Mouse (Mus musculus) erythroblast, adult 5-6 weeks (primary cell): ENCODE results near the gene Castor1. TPM values are rescaled to one million over a fixed set of nuclear protein-coding genes. Genes with fewer than 3 reads are reported as not detected.
A peak's percentile ranks its signal among the peaks of the same experiment; 100 is the strongest.

Experiments used
- ATAC-seq: replicated peaks from 2 replicates; pipeline ENCODE4 v1.8.0; 2016; ENCODE audit warnings: moderate number of reproducible peaks, mild to moderate bottlenecking, moderate TSS enrichment, inconsistent platforms; ENCODE audit not compliant: poor library complexity, low FRiP score, severe bottlenecking
- total RNA-seq, 2 experiments: library from RNA; stranded (forward) in 1 of 2; stranded (reverse) in 1 of 2; fragments of 150-400 nt in 1 of 2; fragments of 200-764, 138-1000 nt in 1 of 2; gene quantifications; 2 replicates each; pipeline versions ENCODE4 v1.2.3 to v1.2.4; 2015 to 2017; ENCODE audit warnings: low replicate concordance in 2 of 2

The Castor1 gene
- total RNA-seq, 2 experiments from 2014 or later = not detected

DNA sequence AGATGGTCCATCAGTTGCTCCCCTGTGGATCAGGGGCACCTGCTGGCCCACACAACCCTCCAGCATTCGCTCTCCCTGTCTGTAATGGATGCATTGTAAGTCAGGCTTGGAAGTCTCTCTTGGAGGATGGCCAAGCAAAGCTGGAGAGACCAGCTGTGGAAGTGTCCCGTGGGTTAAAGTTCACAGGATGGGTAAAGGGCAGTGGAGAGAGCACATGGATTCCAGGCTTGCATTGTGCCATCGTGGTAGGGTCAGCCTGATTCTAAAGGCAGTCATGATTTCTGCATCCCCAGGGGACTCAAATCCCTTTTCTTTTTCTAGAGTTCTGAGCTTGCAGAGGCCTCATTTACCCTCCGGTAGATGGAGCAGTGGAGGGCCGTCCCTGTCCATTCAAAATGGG is 39.7 kb downstream of the Castor1 start:
- no peak for ATAC-seq

DNA sequence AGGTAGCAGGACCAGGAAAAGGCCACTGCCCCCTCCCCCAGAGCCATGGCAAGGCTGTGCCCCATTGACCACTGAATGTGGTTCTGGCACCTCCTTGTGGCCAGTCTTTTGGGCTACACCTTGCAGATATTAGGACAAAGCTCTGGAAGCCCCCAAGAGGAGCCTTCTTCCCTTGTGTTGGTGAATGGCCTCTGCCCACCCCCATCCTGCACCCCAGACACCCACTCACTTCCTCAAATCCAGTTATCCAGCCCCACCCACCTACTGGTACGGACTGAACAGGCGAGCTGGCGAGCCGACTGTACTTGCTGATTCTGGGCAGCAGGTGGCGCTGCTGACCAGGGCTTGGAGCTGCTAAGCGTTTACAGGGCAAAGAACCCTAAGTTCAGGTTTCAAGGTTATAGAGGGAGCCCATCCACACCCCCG is 40.6 kb downstream of the Castor1 start:
- peak; percentile 86 for ATAC-seq

DNA sequence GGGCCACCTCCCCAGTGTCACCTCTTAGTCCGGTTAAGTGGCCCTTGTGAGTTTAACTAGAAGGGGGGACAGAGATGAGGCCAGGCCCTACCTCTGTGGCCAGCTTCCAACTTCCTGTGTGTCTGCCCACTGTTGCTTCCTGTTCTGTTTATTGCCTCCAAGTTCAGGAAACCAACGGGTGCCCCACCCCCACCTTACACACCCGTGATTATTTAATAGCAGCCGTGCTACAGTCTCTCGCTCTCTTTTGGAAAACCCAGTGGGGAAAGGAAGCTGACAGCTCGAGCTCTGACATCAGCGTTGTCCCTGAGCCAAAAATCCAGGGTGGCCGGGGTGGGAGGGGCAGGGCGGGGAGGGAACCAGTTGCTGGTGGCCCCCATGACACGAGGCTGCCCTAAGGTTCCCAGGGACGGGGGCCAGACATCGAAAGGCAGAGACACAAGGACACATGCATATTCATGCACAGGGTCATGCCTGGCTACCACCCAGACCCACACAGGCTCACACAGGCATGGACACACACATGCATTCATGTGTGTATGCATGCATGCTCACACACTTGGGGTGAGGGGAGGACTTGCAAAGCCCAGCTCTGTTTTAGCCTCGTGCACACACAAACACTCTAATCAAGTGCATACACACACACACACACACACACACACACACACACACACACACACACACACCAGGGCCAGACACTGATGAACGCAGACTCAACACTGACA is 42.6 kb downstream of the Castor1 start:
- no peak for ATAC-seq

DNA sequence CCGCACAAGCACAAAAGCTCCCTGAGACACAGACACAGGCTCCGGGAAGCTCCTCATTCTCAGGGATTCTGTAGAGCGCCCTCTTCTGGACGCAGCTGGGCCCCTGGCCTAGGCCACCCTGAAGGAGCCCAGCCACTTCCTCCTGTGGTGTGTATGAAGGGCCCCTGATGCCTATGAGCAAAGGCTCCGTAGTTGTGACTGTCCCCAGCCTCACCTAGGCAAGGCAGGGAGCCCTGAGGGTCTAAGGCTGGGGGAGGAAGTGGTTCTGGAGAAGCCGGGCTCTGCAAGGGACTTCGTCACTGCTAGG is 43.1 kb downstream of the Castor1 start:
- no peak for ATAC-seq

DNA sequence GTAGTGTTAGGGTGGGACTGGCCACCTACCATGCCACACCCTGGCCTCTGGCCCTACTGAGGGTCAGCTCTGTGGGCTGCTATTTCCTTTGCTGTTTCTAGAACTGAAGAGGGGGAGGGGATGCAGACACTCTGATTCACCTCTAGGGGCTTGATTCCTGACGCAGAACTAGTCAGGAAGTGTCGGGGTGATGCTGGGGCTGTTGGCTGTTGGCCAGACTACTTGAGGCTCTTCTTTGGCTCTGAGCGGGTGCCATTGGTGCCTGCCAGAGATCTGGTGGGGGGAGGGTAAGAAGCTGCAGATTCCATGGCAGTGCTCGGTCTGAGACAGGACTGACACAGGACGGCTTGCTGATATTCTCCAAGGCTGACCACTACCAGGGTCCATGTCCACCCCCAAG is 43.9 kb downstream of the Castor1 start:
- no peak for ATAC-seq

DNA sequence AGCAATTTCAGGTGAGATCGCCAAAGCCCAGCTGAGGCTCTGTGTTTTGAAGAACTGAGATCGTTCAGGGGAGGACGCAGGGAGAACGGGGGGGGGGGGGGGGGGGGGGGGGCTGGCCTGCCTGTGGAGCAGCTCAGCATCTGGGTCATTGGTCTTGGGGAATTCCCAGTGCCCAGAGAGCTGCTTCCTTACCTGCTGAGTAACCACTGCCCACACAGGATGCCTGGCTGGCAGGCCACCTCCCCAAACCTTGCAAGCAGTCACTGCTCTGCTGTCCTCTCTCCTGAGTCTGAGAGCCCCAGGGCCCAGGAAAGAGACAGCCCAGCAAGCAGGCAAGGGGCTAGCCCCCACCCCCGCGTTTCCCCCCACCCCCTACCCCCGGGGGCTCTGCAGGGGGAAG is 44.8 kb downstream of the Castor1 start:
- no peak for ATAC-seq

DNA sequence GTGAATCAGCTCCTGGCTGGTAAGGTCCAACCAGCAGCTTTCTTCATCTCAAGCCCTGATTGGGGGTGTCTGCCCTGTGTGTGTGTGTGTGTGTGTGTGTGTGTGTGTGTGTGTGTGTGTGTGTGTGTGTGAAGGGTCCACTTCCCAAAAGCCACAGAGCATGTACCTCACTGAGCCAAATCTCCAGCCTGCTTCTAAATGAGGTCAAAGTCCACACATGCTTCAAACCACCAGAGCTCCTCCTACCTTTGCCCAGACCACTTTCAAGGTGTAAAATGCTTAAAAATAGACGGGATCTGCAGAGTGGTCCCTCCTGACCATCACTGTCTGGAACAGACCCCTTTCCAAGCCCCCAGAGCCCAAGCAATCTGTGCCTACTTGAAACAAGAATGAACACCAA is 45.3 kb downstream of the Castor1 start:
- no peak for ATAC-seq

DNA sequence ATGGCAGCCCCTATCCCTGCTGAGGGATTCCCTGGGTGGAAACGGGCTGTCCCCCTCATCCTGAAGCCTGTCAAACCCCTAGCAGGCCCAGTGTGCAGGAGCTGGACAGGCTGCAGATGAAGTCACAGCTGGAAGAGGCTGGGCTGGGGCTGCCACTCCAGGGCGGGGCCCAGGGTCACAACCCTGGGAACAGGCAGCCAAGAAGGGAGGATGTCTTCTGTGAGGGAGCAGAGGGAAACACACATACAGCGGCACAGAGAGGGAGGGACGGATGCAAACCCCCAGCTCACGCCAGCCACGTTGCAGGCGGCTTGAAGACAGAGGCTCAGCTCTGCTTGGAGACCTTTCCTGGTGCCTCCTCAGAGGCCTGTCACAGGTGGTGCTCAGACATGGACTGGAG is 46.0 kb downstream of the Castor1 start:
- ATAC-seq = no peak

DNA sequence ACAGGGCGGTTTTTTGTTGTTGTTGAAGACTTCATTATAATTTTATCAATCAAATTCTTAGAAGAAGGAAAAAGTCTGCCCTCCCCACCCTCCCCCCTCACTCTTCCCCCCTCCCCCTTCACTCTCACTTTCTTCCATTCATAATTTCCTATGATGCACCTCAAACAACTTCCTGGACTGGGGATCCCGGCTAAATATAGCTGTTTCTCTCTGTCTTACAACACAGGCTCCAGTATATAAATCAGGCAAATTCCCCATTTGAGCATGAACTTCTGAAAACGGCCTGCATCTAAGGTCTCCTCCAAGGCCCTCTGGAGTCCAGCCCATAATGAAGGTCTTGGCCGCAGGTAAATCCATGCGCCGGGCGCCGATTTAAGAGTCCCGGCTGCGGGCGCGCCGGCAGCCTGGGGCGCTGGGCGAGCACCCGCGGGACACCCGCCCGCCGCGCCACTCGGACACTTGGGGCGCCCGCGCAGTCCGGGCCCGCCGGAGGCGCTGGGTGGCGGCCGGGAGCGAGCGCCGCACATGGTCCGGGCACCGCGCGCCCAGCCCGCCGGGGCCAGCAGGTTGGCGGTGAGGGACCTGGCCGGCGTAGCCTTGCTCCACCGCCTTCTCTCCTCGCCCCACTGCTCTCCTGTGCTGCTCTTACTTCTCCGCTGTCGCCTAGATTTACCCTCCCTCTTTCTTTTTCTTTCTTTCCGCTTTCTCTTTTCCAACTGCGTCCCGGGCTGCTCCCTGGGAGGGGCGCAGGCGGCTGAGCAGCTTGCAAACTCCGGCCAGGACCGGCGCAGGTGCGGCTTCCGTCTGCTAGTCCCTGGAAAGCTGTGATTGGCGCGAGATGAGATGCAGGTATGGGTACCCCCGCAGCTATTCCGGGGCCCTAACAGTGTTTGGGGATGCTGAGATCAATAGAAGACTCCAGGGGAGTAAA is 48.5 kb downstream of the Castor1 start:
- no peak for ATAC-seq

DNA sequence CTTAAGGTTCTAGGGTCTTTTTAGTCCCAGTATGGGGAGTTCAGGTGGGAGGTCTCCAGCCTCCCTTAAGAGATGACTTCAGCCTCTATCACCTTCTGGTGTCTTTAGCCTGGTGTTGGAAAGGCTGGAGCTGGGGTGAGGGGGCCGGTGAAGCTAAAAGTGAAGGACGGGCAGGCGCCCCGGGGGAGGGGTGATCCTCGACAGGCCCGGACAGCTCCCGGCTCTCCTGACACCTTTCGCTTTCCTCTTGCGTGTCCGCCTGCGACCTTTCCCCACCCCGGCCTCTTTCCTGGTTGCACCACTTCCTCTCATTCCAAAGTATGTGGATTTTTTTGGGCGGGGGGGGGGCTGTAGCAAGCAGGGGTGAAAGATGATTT is 49.2 kb downstream of the Castor1 start:
- no peak for ATAC-seq

DNA sequence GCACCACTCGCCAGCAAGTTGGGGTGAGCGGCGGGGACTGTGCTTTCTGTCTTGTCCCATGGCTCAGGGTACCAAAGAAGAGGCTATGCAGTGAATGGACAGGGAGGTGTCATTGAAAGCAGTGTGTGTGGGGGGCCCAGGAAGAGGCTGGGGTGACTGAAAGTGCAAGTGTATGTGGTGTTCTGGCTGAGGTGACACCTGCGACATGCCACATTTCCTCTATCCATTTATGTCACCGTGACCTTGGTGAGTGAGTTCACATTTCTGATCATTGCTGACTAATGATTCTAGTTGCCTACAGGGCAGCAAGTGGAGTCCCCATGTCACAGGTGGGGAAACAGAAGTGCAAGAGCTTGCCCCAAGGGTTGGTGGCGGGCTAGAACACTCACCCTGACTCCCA is 50.5 kb downstream of the Castor1 start:
- no peak for ATAC-seq

DNA sequence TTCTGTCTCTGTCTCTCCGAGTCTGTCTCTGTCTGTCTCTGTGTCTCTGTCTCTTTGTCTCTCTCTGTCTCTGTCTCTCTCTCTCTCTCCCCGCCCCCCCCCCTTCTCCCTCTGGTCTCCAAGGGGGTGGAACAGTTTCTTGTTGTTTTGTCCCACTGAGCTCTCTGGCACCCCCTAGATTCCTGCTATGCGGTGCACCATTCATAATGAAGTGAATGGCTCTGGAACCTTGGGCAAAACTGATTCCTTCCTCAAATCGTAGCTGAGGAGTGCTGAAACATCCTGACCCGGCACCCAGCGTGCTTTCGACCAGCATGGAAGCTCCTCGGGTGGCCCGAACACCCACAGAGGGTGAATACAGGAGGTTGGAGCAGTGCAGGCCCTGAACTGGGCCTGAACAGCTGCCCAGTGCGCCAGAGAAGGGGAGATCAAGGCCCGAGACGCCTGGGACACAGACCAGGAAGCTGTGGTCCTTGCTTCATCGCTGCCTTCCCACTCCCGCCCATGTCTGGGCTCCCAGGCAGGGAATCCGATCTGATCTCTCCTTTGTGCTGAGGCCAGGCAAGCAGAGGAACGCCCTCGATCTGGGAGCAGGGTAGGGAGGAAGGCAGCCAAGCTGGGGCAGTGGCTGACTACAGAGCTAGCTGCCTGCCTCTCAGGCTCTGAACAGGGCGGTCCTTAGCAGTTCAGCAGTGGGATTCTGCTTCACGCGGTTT is 52.9 kb downstream of the Castor1 start:
- no peak for ATAC-seq

DNA sequence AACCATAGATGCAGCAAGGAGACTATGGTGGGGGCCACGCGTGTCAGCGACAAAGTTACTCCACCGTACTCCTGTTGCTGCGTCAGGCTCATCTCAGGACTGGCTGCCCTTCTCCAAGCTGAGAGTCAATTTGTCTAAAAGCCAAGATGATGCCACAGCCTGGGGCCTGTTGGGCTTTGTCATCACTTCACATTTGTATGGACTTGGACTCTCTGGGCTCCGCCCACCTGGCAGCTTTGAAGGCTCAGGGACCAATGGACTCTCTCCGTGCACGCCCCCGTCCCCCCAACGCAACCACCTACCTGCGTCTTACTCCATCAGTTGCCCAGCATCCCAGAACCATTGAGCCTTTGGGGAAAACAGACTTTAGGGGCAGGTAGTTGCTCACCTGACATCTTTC is 53.5 kb downstream of the Castor1 start:
- ATAC-seq = no peak

Other genes starting within 250 kb of the Castor1 start
- gene 4930556J24Rik, start 241.4 kb upstream of the Castor1 start, total RNA-seq (2015; ENCODE audit: low replicate concordance) = not detected in 2 replicates
- not detected in 2 replicates for gene 4930556J24Rik, start 241.4 kb upstream of the Castor1 start, total RNA-seq (2017; ENCODE audit: low replicate concordance)
- not detected in 2 replicates for gene Gal3st1, start 234.6 kb upstream of the Castor1 start, total RNA-seq (2015; ENCODE audit: low replicate concordance)
- not detected in 2 replicates for gene Gal3st1, start 234.6 kb upstream of the Castor1 start, total RNA-seq (2017; ENCODE audit: low replicate concordance)
- not detected in 2 replicates for gene Sec14l4, start 186.8 kb upstream of the Castor1 start, total RNA-seq (2015; ENCODE audit: low replicate concordance)
- not detected in 2 replicates for gene Sec14l4, start 186.8 kb upstream of the Castor1 start, total RNA-seq (2017; ENCODE audit: low replicate concordance)
- gene Sec14l3, start 153.4 kb upstream of the Castor1 start, total RNA-seq (2015; ENCODE audit: low replicate concordance) = not detected in 2 replicates
- gene Sec14l3, start 153.4 kb upstream of the Castor1 start, total RNA-seq (2017; ENCODE audit: low replicate concordance) = not detected in 2 replicates
- gene Mtfp1, start 122.8 kb upstream of the Castor1 start, total RNA-seq (2015; ENCODE audit: low replicate concordance) = 1.9 and 8.2 TPM in 2 replicates
- 3.7 and 5.6 TPM in 2 replicates for gene Mtfp1, start 122.8 kb upstream of the Castor1 start, total RNA-seq (2017; ENCODE audit: low replicate concordance)
- gene Sec14l2, start 94.8 kb upstream of the Castor1 start, total RNA-seq (2015; ENCODE audit: low replicate concordance) = 1.5 and 7.7 TPM in 2 replicates
- 2.5 and 9.9 TPM in 2 replicates for gene Sec14l2, start 94.8 kb upstream of the Castor1 start, total RNA-seq (2017; ENCODE audit: low replicate concordance)
- gene Rnf215, start 83.0 kb upstream of the Castor1 start, total RNA-seq (2015; ENCODE audit: low replicate concordance) = 1.5 and 2.5 TPM in 2 replicates
- gene Rnf215, start 83.0 kb upstream of the Castor1 start, total RNA-seq (2017; ENCODE audit: low replicate concordance) = 4.7 and 8.6 TPM in 2 replicates
- 0.21 and 0.77 TPM in 2 replicates for gene Ccdc157, start 57.9 kb upstream of the Castor1 start, total RNA-seq (2015; ENCODE audit: low replicate concordance)
- gene Ccdc157, start 57.9 kb upstream of the Castor1 start, total RNA-seq (2017; ENCODE audit: low replicate concordance) = 1.0 and 1.3 TPM in 2 replicates
- gene Sf3a1, start 57.9 kb upstream of the Castor1 start, total RNA-seq (2015; ENCODE audit: low replicate concordance) = 12.7 and 19.6 TPM in 2 replicates
- 10.8 and 18.4 TPM in 2 replicates for gene Sf3a1, start 57.9 kb upstream of the Castor1 start, total RNA-seq (2017; ENCODE audit: low replicate concordance)
- gene Tbc1d10a, start 31.4 kb upstream of the Castor1 start, total RNA-seq (2015; ENCODE audit: low replicate concordance) = 1.7 and 3.5 TPM in 2 replicates
- gene Tbc1d10a, start 31.4 kb upstream of the Castor1 start, total RNA-seq (2017; ENCODE audit: low replicate concordance) = 0.42 and 1.4 TPM in 2 replicates
- gene Osm, start 18.2 kb downstream of the Castor1 start, total RNA-seq (2015; ENCODE audit: low replicate concordance) = 2.1 and 4.4 TPM in 2 replicates
- gene Osm, start 18.2 kb downstream of the Castor1 start, total RNA-seq (2017; ENCODE audit: low replicate concordance) = 2.1 and 6.4 TPM in 2 replicates
- not detected in 2 replicates for gene Lif, start 39.3 kb downstream of the Castor1 start, total RNA-seq (2015; ENCODE audit: low replicate concordance)
- not detected in 2 replicates for gene Lif, start 39.3 kb downstream of the Castor1 start, total RNA-seq (2017; ENCODE audit: low replicate concordance)
- not detected in 2 replicates for gene Hormad2, start 222.9 kb downstream of the Castor1 start, total RNA-seq (2015; ENCODE audit: low replicate concordance)
- gene Hormad2, start 222.9 kb downstream of the Castor1 start, total RNA-seq (2017; ENCODE audit: low replicate concordance) = not detected in 2 replicates